Mouse (Mus musculus): ENCODE measurements around the gene Ccser1.

DNA sequence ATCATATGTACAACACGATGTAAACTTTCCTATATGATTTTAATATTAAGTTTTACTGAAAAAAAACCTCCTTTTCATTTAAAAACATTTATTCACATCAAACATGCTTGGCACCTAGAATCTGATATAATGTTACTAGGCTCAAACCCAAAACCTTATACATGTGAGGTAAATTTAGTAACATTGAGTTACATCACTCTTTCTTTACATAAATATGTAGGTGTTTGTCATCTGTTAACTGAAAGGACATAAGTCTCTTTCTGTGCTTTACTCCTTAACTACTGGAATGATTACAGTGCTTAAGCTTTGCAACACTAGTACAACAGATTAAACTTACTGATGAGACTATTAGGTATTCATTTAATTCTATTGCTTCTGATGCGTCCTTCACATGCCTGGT is 43.7 kb upstream of the Ccser1 start:
- no peak for TF ChIP-seq CTCF (IDR thresholded peaks at IDR 0.05; ENCODE audit: low read depth, low read length)
- no peak for TF ChIP-seq POLR2A (IDR thresholded peaks at IDR 0.05; ENCODE audit: borderline replicate concordance, low read depth, low read length)

All from bone marrow macrophage, adult 2 months (primary cell).